Mouse (Mus musculus) liver, adult 2 months (tissue): ENCODE results near the gene Ccl5.

Experiments used
- CTCF ChIP-seq: fragments of 200-500 bp; IDR thresholded peaks from 2 replicates; pipeline ENCODE4 v1.5.1; 2011; ENCODE audit warnings: low read depth, low read length, control low read depth
- POLR2A ChIP-seq: fragments of 200-500 bp; IDR thresholded peaks from 2 replicates; pipeline ENCODE4 v1.6.1; 2011; ENCODE audit warnings: low read length, control low read depth; ENCODE audit not compliant: insufficient read depth; ENCODE audit errors: extremely low read depth

GRCm38 (mm10) chr11:83534609-83535423 is 4.5 kb upstream of the Ccl5 start:
- TF ChIP-seq CTCF: no peak
- no peak for TF ChIP-seq POLR2A
